Mouse (Mus musculus): Measurements from ENCODE around the gene 9230102O04Rik.

The 9230102O04Rik gene

DNA sequence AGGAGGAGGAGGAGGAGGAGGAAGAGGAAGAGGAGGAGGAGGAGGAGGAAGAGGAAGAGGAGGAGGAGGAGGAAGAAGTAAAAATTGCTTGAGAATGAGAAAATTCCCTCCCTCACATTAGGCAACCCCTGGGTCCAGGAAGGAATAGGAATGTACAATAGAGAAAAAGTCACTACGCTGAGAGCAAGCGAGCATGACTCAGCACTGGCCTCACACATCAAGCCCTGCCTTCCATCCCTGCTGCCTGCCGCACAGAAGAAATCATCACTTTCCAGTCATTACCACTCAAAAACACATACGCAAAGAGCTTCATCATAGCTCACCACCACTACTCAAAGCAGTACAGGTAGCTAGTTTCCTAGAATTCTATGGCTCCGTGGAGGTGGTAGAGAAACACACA is 28.6 kb downstream of the 9230102O04Rik start:
- no peak for TF ChIP-seq GATA4 (IDR thresholded peaks at IDR 0.05; ENCODE audit: insufficient replicate concordance, low read length)

DNA sequence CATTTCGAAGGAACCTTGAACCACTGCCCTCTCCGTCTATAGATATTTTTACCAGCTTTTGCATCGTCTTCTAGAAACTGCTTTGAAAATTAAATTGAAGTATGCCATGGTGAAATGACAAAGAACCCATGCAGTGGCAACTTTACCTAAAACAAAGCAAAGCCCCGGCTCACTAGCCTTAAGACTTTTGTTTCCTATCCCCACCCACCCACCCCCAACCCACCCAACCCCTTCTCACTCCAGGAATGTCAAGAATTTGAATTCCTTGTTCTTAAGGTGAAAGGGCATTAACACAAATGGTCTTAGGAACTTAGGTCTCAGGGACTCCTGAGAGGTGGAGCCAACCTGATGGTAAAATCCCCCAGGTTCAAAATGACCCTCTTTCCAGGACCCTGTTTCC is 33.5 kb downstream of the 9230102O04Rik start:
- no peak for TF ChIP-seq GATA4 (IDR thresholded peaks at IDR 0.05; ENCODE audit: insufficient replicate concordance, low read length)

GRCm38 (mm10) chr2:9852851-9853576 is 36.3 kb downstream of the 9230102O04Rik start:
- TF ChIP-seq GATA4 (IDR thresholded peaks at IDR 0.05; ENCODE audit: insufficient replicate concordance, low read length): no peak

- TF ChIP-seq GATA4 (IDR thresholded peaks at IDR 0.05; ENCODE audit: insufficient replicate concordance, low read length): no peak
These were observed 54.1 kb downstream of the 9230102O04Rik start for GRCm38 (mm10) chr2:9835195-9835594.

GRCm38 (mm10) chr2:9833712-9834111 is 55.6 kb downstream of the 9230102O04Rik start:
- TF ChIP-seq GATA4 (IDR thresholded peaks at IDR 0.05; ENCODE audit: insufficient replicate concordance, low read length): no peak
